Mouse (Mus musculus) layer of hippocampus, postnatal 36 days (tissue): ENCODE measurements at regions not wholly inside any gene's neighbourhood (a gene's known extent, or its start where the extent isn't known, plus 50 kb on each side); places are given as distances from the start of the nearest gene placed in this dataset.

Source experiments
- DNase-seq, 2 experiments: peaks; one replicate each; pipeline ENCODE4 v3.0.0; 2022

DNA sequence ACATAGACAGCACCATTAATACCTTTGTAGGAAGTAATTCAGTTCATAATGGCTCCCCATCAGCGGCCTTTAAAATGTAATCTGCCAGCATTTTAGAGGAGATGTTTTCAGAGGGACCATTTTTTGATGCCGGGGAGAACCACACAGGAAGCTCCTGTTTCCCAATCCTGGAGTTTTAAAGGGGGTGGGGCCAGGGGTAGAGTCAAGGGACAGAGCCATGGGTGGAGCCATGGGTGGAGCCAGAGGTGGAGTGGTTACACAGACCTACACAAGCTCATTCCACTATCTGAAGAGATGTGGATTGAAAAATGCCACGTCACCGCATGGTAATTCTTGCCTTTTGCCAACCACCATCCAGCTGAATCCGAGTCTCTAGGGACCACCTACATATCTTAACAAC is 67.1 kb upstream of the Plcl2 start:
- no peak for DNase-seq

- no peak for DNase-seq
Observed at GRCm38 (mm10) chr17:50442905-50443304, 66.3 kb upstream of the Plcl2 start.

DNA sequence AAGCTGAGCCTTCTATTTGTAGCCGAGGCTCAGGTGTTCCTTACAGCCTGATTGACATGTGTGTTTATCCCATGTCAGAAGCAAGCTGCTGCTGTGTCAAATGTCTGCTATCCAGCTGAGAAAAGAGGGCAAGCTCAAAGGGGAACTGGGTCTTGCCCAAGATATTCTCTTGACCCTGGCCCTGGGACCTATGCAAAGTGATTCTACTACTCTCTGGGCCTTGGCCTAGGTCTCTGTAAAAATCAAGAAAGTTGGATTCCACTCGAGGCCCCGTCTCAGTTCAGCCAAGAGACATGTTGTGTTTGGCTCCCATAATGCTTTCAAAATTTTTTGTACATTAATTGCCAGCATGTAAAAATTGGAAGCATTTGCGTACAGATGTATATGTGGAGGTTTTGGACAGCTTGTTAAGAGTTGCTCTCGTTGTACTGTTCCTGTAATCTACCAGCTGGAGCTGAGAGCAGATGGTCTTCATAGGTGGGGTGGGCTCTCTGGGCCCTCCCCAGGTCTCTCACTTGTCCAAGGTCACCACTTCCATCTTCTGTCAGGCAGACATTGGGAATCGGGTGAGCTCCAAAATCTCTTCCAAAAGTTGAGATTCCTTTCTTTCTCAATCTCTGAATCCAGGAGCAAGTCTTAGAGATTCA is 65.7 kb upstream of the Plcl2 start:
- DNase-seq, result no peak

DNA sequence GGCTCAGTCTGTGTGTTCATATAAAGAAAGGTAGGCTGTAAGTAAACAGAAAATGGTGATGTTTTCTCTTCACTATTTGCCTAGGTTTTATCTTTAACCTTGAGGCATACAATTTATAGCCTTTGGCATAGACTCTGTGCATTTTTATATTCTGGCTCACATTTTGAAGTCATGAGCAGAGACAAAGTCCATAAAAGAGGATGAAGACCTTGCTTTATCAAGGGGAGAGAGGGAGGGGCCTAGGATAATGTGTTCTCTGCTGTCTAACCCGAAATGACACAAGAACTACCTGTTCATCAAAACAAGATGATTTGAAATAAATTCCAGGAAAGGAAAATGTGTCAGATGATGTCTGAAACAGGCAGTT is 65.2 kb upstream of the Plcl2 start:
- DNase-seq, result no peak

GRCm38 (mm10) chr17:50448693-50449092 is 60.5 kb upstream of the Plcl2 start:
- no peak for DNase-seq

GRCm38 (mm10) chr17:50451606-50452005 is 57.6 kb upstream of the Plcl2 start:
- no peak for DNase-seq

DNA sequence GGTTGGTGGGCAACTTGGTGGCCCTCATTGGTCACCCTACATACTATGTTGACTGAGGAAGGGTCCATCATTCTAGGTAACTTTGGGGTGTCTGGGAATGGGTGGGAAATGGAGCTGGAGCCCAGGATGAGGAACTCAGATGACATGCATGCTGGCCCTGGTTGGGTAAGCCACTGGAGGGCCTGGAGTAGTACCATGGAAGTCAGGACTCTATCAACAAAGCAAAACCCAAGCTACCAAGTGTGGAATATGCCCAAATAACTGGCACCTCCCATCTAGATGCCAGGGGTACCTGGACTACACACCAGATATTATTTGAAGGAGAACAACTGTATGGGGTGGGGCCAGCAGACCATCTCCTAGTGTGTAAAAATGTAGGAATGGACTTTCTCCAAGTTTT is 55.7 kb upstream of the Plcl2 start:
- no peak for DNase-seq

DNA sequence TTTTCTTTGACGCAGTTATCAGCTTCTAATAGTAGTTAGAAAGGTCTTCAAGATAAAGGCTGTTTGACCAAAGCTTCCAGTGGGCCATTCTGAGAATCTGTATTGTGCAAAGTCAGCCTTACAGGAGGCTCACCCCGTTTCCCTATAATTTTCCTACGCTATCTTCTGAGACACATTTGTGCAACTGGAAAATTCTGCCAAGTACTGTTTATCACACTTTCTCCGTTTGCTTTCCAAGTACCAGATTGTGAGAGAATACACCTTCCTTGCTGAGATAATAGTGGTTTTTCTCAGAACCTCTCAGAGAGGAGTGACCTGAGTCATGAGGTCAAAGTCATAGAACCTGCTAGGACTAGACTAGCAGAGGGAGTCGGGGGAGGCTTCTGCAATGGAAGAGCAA is 55.2 kb upstream of the Plcl2 start:
- DNase-seq, result no peak

GRCm38 (mm10) chr17:50454917-50455316 is 54.3 kb upstream of the Plcl2 start:
- DNase-seq, result no peak

DNA sequence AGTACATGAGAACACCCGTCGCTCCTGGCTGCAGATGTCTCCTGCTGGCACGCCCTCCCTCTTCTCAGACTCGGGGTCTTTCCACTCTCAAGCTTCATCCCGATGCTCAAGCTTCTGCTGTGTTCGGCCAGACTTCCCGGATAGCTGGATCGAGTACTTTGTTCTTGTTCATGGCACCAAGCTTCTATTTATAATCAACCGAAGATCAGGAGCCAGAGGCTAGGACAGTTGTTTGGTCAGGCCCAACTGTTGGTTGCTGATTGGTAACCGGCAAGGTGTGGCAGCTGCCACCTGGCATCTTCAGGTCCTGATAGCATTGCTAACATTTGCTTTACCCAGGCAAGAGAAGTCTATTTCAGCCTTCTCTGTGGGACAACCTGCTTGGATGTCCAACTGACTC is 53.5 kb upstream of the Plcl2 start:
- no peak for DNase-seq

GRCm38 (mm10) chr17:50457053-50457697 is 52.0 kb upstream of the Plcl2 start:
- DNase-seq, result no peak

DNA sequence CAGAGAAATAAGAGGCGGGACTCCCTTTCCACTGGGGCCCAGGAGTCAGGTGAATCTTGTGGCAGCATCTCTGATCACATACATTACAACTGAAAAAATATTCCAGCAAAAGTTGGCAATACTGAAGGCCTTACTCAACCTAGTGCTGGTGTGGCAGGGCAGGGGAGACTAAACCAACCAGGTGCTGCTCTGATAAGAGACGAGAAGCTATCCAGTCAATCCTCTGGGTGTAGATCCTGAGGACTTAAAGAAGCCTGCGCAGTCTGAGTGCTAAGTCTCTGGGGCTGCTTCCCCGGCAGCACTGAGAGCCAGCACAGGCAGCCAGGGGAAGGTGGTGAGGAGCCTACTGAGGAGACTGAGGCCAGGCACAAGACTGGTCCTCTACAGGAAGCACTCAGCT is 51.0 kb upstream of the Plcl2 start:
- no peak for DNase-seq
